Mouse (Mus musculus): ENCODE measurements around the gene Rpusd3. TPM values are rescaled to one million over a fixed set of nuclear protein-coding genes. Genes with fewer than 3 reads are reported as not detected.

The Rpusd3 gene
- 10 to 100 TPM; 13.4 to 16.5 TPM for total RNA-seq (2021)
- long read RNA-seq, experiment 1, transcript Rpusd3-202 (9 exons, 1,269 nt), result major isoform, 7 of 8 reads
- long read RNA-seq, experiment 1, partial matches to known transcripts, result 0 of 8 reads
- long read RNA-seq, experiment 1, other reads (novel, unspliced or antisense), result 1 of 8 reads
- long read RNA-seq, experiment 2, transcript Rpusd3-202 (9 exons, 1,269 nt), result major isoform, 5 of 6 reads
- long read RNA-seq, experiment 2, partial matches to known transcripts, result 0 of 6 reads
- long read RNA-seq, experiment 2, other reads (novel, unspliced or antisense), result 0 of 6 reads

DNA sequence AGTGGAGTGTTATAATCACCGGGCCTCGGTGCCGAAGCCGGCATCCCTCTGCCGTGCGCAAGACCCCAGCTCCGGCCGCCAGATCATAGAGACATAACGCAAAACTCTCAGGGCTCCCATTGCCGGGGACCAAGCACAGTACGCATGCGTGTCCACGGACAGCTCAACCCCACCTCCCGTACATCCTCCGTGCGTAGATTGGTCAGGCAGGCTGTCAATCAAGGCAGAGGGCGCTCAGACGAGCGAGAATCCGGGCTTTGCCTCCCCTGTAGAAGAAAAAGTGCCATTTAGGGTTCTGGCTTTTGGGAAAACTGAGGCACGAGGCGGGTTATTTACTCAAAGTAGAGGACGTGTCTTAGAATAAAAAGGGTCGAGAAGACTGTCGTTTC lies at the start of gene Rpusd3:
Rpusd3 (minus strand) TSS at position 142 of the 389 bp plus-strand sequence.
- DNase-seq (ENCODE audit: low spot score in 2 of 2), result peak; percentile 95 to 99
- intact Hi-C loops (cut with DNase I), result no loop called here

- intact Hi-C loops (cut with DNase I), result no loop called here
- no peak for DNase-seq (ENCODE audit: low spot score in 2 of 2)
These were observed 49.4 kb upstream of the Rpusd3 start for GRCm38 (mm10) chr6:113468512-113468911.

- no peak for DNase-seq (ENCODE audit: low spot score in 2 of 2)
- intact Hi-C loops (cut with DNase I), result no loop called here
These were observed 46.5 kb upstream of the Rpusd3 start for GRCm38 (mm10) chr6:113465602-113466001.

- intact Hi-C loops (cut with DNase I), result no loop called here
- no peak for DNase-seq (ENCODE audit: low spot score in 2 of 2)
These were observed 44.9 kb upstream of the Rpusd3 start for GRCm38 (mm10) chr6:113464040-113464439.

- intact Hi-C loops (cut with DNase I), result no loop called here
- no peak for DNase-seq (ENCODE audit: low spot score in 2 of 2)
These were observed 39.5 kb upstream of the Rpusd3 start for GRCm38 (mm10) chr6:113458635-113459034.

DNA sequence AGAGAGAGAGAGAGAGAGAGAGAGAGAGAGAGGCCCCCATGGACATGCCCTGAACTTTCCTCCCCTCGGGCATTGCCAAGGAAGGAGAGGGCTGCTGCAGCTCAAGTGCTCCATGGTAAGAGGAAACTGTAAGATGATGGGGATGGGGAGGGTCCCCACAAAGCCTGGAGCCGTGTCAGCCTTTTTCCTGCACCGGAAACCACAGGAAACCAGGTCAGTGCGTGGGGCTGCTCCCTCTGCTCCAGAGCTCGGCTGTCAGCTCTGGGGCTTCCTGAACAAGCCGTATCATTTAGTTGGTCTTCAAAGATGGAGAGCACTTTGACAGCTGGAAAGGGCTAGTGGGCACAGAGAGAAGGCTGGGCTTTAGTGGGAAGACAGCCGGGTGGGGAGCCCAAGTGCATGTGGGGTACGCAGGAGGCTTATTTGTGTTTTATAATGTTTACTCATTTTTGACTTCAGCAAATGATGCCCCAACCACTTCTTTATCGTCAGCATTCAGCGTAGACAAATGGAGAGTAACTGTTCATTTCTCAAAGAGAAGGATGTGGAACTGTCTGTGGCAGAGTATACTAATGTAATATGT lies 38.9 kb upstream of the Rpusd3 start, which contains the start of gene Il17re:
Il17re (plus strand) TSS at position 533 of the 583 bp plus-strand sequence.
- no peak for DNase-seq (ENCODE audit: low spot score in 2 of 2)
- intact Hi-C loops (cut with DNase I), result no loop called here

DNA sequence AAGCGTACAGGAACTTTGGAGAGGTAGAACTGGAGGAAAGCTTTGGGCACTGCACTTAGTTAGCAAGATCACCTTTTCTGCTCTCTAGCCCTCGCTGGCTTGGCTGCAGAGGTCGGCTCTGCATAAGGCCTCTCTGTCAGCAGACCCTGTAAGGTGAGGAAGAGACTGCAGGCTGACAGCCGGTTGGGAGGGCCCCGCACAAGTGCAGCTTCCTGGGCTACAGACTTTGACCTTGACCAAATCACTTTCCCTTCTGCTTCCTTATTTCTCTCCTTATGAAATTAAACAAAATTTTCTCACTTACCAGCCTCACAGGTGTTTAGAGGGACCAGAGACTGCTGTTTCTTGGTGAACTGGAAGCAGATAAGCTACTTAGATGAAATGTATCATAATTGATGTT lies 35.9 kb upstream of the Rpusd3 start:
- intact Hi-C loops (cut with DNase I), result no loop called here
- no peak for DNase-seq (ENCODE audit: low spot score in 2 of 2)

DNA sequence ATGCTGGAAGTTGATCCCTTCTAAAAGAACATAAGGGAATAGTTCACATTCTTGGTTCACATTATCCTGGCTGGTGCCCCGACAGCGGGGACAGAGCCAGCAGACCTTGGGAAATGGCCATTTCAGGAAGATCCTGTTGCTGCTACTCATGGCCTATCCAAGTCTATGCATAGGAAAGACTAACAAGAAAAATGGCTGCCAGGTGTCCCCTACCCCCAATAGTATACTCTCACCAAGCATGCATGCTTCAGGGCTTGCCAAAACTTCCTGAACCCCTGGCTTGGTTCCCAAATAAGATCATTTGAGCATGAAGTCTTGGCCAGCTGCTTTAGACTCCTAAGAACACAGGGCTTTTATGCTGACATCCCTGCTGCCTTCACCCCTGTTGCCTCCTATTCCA lies 32.7 kb upstream of the Rpusd3 start:
- intact Hi-C loops (cut with DNase I), result no loop called here
- DNase-seq (ENCODE audit: low spot score in 2 of 2), result no peak

DNA sequence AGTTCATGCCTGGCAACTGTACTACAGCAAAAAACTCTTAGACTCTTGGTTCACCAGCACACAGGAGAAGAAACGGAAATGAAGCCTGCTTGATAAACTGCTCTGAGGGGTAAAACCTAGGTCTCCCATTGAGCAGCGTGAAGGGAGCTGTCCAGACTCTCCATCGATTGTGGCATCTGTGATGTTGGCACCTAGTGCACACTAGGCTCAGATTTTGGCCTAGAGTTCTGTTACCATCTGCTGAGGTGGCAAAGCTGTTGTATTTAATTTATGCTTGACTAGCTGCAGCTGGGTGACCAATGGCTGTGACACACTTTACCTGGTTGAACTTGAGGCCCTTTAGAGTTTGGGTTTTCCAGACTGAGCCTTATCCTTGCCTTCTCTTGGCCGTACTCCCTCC lies 28.5 kb upstream of the Rpusd3 start:
- no peak for DNase-seq (ENCODE audit: low spot score in 2 of 2)
- intact Hi-C loops (cut with DNase I), result no loop called here

- intact Hi-C loops (cut with DNase I), result no loop called here
- DNase-seq (ENCODE audit: low spot score in 2 of 2), result no peak
These were observed 25.2 kb upstream of the Rpusd3 start for GRCm38 (mm10) chr6:113444207-113444965.

DNA sequence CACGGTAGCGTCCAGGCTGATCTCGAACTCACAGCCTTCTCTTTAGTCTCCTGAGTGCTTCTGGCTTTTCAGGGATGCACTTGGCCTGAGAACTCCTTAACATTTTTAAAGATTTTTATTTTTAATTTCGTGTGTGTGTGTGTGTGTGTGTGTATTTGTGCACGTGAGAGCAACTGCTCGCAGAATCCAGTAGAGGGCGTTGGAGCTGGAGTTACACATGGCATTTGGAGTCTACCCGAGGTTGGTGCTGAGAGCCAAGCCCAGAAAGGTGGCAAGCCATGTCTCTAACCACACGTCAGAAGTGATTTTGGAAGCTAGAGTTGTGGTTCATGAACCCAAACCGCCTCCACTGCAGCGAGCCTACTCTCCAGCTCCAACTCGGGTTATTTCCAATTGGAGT lies 24.0 kb upstream of the Rpusd3 start:
- DNase-seq (ENCODE audit: low spot score in 2 of 2), result peak in 1 of 2 experiments; percentile 41
- intact Hi-C loops (cut with DNase I), result no loop called here

- DNase-seq (ENCODE audit: low spot score in 2 of 2), result peak; percentile 90 to 92
- intact Hi-C loops (cut with DNase I), result no loop called here
These were observed 23.4 kb upstream of the Rpusd3 start, which contains the start of gene Jagn1 for GRCm38 (mm10) chr6:113442442-113443090. Jagn1 (plus strand) TSS chr6:113442569.

DNA sequence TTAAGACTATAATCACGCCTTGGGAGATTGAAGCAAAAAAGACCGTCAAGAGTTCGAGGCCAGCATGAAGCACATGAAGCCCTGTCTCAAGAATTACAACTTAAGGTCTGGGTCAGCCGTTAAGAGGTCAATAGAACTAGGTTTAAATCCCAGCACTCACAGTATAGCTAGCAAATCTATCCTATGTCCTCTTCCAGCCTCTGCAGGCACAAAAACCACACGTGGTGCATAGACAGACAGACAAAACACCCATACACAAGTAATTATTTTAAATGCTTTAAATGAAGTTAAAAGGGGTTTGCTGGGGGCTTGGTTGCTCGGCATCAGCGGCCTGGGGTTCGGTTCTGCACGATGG lies 22.9 kb upstream of the Rpusd3 start:
- DNase-seq (ENCODE audit: low spot score in 2 of 2), result no peak
- intact Hi-C loops (cut with DNase I), result no loop called here

GRCm38 (mm10) chr6:113441147-113441680 lies 22.1 kb upstream of the Rpusd3 start:
- intact Hi-C loops (cut with DNase I), result no loop called here
- peak; percentile 73 to 74 for DNase-seq (ENCODE audit: low spot score in 2 of 2)

DNA sequence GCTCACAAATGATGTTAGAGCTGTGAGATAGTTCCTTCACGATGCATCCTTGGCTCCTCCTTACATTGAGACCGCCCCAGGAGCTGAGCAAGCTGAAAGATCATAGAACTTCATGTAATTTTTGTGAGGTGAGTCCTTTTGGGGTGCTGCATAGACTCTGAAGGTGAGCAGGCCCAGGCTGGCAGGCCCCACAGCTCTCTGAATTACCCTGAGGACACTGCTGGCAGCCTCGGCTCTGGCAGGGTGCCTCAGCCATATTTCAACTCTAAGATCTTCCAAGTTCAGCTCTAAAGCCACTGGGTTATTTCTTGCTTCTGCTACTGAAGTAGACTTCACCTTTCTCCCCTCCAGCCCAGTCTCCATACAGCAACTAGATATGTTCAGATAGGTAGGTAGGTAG lies 21.5 kb upstream of the Rpusd3 start:
- intact Hi-C loops (cut with DNase I), result no loop called here
- DNase-seq (ENCODE audit: low spot score in 2 of 2), result no peak

DNA sequence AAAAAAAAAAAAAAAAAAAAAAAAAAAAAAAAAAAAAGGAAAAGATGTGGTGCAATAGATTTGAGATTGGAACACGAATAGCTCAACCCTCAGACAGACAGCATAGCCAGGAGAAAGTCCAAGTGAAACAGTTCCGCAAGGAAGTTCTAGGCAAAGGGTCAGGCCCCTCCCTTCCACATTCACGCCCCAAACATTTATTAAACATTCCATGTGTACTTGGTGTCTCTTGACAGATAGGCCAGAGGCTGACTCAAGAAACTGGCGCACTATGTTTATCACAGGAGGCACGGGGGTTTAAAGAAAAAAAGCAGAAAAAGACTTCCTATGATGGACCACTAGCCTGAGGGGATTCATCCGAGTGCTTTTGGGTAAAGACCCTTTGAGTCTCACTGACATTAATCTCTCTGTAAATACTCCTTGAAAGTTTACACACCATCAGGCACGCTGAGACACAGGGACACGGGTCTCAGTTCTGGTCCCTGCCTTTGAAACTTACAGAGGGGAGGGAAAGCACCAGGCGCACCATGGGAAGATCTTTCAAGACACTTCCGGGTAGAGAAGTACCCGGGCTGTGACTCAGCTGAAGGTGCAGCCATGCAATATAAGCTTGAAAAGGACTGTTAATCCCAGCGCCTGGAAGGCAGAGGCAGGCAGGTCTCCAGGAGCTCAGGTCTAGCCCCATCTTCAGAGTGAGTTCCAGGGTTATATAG lies 19.7 kb upstream of the Rpusd3 start:
- intact Hi-C loops (cut with DNase I), result no loop called here
- no peak for DNase-seq (ENCODE audit: low spot score in 2 of 2)

DNA sequence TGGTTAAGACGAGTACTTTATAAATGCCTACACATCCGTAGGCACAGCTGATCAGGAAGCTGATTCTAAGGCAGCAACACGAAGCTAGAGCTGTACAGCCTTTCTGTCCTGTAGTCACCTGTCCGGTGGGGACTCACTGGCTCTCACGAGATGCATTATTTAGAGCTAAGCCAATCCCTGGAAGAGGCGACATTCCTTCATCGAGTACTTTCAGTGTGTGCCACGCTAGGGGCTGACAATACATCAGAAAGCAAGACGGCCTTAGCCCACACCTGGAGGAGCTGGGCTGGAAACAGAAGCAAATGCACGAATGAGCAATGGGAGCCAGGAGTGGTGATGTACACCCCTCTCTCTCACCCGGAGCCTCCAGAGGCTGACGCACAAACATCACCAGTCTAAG lies 18.0 kb upstream of the Rpusd3 start:
- intact Hi-C loops (cut with DNase I), result no loop called here
- DNase-seq (ENCODE audit: low spot score in 2 of 2), result no peak

DNA sequence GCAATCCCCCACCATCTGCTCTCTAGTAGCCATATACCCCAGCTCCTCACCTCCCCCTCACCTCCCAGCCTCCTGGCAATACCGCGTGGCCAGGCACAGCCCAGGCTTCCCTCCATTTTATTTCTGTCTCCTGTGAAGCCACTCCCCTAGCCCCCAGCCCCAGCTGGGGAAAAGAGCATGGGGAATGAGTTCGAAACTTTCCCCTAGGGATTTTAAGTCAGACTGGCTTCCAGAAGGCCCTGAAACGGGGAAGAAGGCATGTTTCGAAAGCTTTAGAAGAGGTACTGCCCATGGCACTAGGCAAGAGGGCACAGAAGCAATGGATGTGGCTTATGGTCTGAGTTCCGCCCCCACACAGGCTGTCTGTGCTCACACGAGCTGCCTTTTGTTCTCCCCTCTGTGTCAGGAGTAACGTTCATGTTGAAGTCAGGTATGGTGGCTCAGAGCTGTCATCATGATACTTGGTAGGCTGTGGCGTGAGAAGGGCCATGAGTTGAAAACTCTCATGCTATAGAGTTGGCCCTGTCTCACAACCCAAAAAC lies 16.6 kb upstream of the Rpusd3 start, which contains the start of gene Cidec:
Cidec (minus strand) TSS at position 97 of the 542 bp plus-strand sequence.
- intact Hi-C loops (cut with DNase I), result no loop called here
- no peak for DNase-seq (ENCODE audit: low spot score in 2 of 2)

DNA sequence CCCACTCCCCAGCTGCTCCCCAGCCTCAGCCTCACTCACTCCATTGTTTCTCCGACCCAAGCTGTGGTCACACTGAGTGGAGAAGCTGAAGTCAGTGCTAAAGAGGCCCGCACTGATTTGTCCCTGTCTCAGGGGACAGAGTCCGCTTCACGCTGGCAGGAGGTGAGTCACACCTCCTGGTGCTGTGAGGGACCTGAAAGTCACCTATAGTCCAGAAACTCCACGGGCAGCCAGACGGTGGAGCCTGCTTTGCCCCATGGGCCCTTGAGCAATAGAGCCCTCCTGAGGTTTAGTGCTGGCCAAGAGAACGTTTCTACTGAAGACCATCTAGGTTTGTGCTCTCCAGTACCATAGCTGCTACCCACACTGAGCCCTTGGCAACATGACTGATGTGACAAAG lies 15.6 kb upstream of the Rpusd3 start:
- no peak for DNase-seq (ENCODE audit: low spot score in 2 of 2)
- intact Hi-C loops (cut with DNase I), result no loop called here
